ENCODE assay signal across 8 mouse cellular contexts in the genomic region with DNA sequence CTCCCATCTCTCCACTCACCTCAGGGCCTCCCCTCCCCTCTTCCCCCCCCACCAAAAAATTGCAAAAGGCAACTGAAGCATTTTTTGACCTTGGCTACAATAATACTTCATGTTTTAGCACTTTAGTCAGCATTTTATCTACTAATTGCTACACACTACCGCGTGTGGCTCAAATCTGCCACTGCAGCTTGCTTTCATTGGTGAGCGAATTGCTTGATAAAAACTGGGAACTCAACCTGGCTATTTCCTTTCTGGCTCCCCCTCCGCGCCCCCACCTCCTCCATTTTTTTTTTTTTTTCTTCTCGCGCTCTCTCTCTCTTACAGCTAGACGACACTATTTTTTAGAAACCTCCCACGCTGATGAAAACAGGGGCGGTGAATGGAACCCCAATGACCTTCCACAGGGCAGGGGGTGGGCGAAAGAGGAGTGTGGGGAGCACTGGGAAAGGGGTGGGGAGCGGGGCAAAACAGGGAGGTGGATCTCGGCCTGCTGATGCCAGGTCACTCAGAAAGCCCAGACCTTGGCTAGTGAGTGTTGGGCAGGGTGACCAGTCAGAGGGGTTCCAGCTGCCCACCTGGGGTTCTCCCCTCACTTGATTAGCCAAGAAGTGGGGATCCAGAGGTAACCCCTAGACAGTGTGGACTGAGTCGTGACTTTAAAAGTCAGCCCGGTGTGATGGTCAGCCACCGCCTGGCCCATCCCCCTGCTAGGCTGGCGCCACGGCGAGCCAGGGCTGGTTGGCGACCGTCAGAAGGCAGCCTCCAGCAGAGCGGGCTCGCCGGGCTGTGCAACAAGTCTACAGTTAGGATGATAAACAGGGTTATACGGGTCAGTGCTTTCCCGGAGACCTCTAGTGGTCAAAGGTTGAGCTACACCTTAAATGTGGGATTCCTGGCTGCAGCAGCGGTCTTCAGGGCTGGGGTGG. TPM values are rescaled to one million over a fixed set of nuclear protein-coding genes. Genes with fewer than 3 reads are reported as not detected.
A peak's percentile ranks its signal among the peaks of the same experiment; 100 is the strongest.
DNase-seq lines count a peak whose midpoint lies in the region; ATAC-seq and TF ChIP-seq lines count a peak whose summit lies in the region.

No protein-coding gene starts in this region.

- no peaks in the 10 kb centered on the region; the same call in 1 of the 2 replicates for H3K79me2 ChIP-seq in CH12.LX (replicated peaks; ENCODE audit: control insufficient read depth, extremely low read depth, insufficient read depth, poor library complexity, severe bottlenecking)

- WGBS in heart, embryonic 14.5 days = 2% methylated on average over 27 of the region's 27 CpGs
- 1% methylated on average over 27 of the region's 27 CpGs for WGBS in kidney, postnatal 0 days
- 1% methylated on average over 27 of the region's 27 CpGs for WGBS in liver, embryonic 14.5 days (ENCODE audit: insufficient replicate concordance)
- under 1% methylated on average over 27 of the region's 27 CpGs for WGBS in stomach, embryonic 16.5 days

- peak overlapping the region; percentile 16 to 29 (median 21) for H3K4me3 ChIP-seq in CH12.LX (replicated peaks in 1 of 3; ENCODE audit: low read depth in 2 of 3, low read length in 2 of 3, poor library complexity in 1 of 3)
- peak overlapping the region; percentile 46 to 49 for H3K4me3 ChIP-seq in heart, embryonic 14.5 days (ENCODE audit: control insufficient read depth in 1 of 2, insufficient read depth in 1 of 2, low read depth in 1 of 2, low read length in 2 of 2)
- peak overlapping the region; percentile 40 for H3K4me3 ChIP-seq in kidney, postnatal 0 days (replicated peaks; ENCODE audit: low read depth, low read length)
- H3K4me3 ChIP-seq in liver, embryonic 14.5 days (ENCODE audit: insufficient read depth in 1 of 2, low read depth in 2 of 2, low read length in 2 of 2) = peak overlapping the region; percentile 46 to 50
- peak overlapping the region; percentile 54 for H3K4me3 ChIP-seq in stomach, embryonic 16.5 days (replicated peaks; ENCODE audit: low read length)

- H3K4me1 ChIP-seq in CH12.LX (ENCODE audit: control insufficient read depth in 1 of 2, insufficient read depth in 2 of 2) = peaks cover 5 to 17% of the 10 kb centered on the region in 2 experiments; a peak in 3 of 4 replicates
- H3K4me1 ChIP-seq in heart, embryonic 14.5 days (ENCODE audit: control insufficient read depth in 2 of 2, insufficient read depth in 2 of 2, low read length in 2 of 2) = peaks cover 2 to 9% of the 10 kb centered on the region in 2 experiments; a peak in 3 of 4 replicates
- H3K4me1 ChIP-seq in kidney, postnatal 0 days (replicated peaks; ENCODE audit: insufficient read depth, low read length) = peaks cover 3% of the 10 kb centered on the region; the same call in 1 of the 2 replicates
- H3K4me1 ChIP-seq in liver, embryonic 14.5 days (replicated peaks; ENCODE audit: control insufficient read depth in 2 of 2, insufficient read depth in 2 of 2, low read length in 1 of 2) = peaks cover 0 to 4% of the 10 kb centered on the region in 2 experiments; a peak in 1 of 4 replicates
- H3K4me1 ChIP-seq in stomach, embryonic 16.5 days (ENCODE audit: control insufficient read depth, insufficient read depth, low read length) = peaks cover 8% of the 10 kb centered on the region; the same call in 1 of the 2 replicates

- peak; percentile 60 to 90 for TF ChIP-seq CTCF in CH12.LX (conservative IDR thresholded peaks at IDR 0.05 in 1 of 2, IDR thresholded peaks at IDR 0.05 in 1 of 2; ENCODE audit: low read depth in 2 of 2, low read length in 2 of 2)
- peak; percentile 88 for TF ChIP-seq CTCF in kidney, postnatal 0 days (IDR thresholded peaks at IDR 0.05; ENCODE audit: low read depth)
- peak; percentile 85 for TF ChIP-seq CTCF in liver, embryonic 14.5 days (IDR thresholded peaks at IDR 0.05; ENCODE audit: low read depth)

- H3K27ac ChIP-seq in CH12.LX (ENCODE audit: insufficient read depth, low read depth) = no peak overlapping the region
- peak overlapping the region; percentile 72 to 77 for H3K27ac ChIP-seq in heart, embryonic 14.5 days (replicated peaks in 1 of 2; ENCODE audit: control insufficient read depth in 1 of 2, insufficient read depth in 1 of 2, low read depth in 2 of 2, low read length in 2 of 2)
- H3K27ac ChIP-seq in kidney, postnatal 0 days = peak overlapping the region; percentile 82
- H3K27ac ChIP-seq in liver, embryonic 14.5 days = no peak overlapping the region
- H3K27ac ChIP-seq in stomach, embryonic 16.5 days (ENCODE audit: low read length) = peak overlapping the region; percentile 56

- H3K27me3 ChIP-seq in CH12.LX (replicated peaks) = no peaks in the 10 kb centered on the region
- no peaks in the 10 kb centered on the region for H3K27me3 ChIP-seq in heart, embryonic 14.5 days (ENCODE audit: control insufficient read depth, insufficient read depth, low read length)
- H3K27me3 ChIP-seq in kidney, postnatal 0 days (ENCODE audit: insufficient read depth, low read length) = no peaks in the 10 kb centered on the region
- H3K27me3 ChIP-seq in liver, embryonic 14.5 days (ENCODE audit: control insufficient read depth, insufficient read depth, low read length) = peaks cover 20% of the 10 kb centered on the region
- no peaks in the 10 kb centered on the region for H3K27me3 ChIP-seq in stomach, embryonic 16.5 days (ENCODE audit: control insufficient read depth, insufficient read depth, low read length)

- dilution Hi-C loops in CH12.LX (cut with MboI; ENCODE audit: extremely low pct_ligation_motif_present, extremely low pct_unique_long_range_greater_than_20kb, low sequenced_read_pairs) = no loop called here

- TF ChIP-seq POLR2A in CH12.LX (IDR thresholded peaks at IDR 0.05; ENCODE audit: low read depth, low read length) = peak; percentile 35; the same call in 1 of the 2 replicates

- peak; percentile 85 for DNase-seq in CH12.LX (ENCODE audit: extremely low read depth)
- DNase-seq in c-Kit-negative CD71-positive TER-119-positive erythroid progenitor cells, embryonic 14.5 days (ENCODE audit: low read depth, low spot score) = peak; percentile 30
- DNase-seq in fibroblast of lung, adult 2 months (ENCODE audit: low read depth) = peak; percentile 83
- peak; percentile 92 for DNase-seq in kidney, postnatal 0 days (ENCODE audit: low spot score)
- DNase-seq in liver, embryonic 14.5 days (ENCODE audit: low read depth in 3 of 3, low spot score in 3 of 3) = peak in 2 of 3 experiments; percentile 61 to 62
- peak; percentile 80 to 86 for DNase-seq in natural killer cell, adult 2 months (ENCODE audit: low spot score in 2 of 2)

- H3K9ac ChIP-seq in CH12.LX (ENCODE audit: insufficient read depth, low read depth) = peak overlapping the region; percentile 27; the same call in 1 of the 2 replicates
- H3K9ac ChIP-seq in heart, embryonic 14.5 days (ENCODE audit: low read length) = peak overlapping the region; percentile 77
- H3K9ac ChIP-seq in kidney, postnatal 0 days (ENCODE audit: low read depth, low read length) = peak overlapping the region; percentile 57
- peak overlapping the region; percentile 34 for H3K9ac ChIP-seq in liver, embryonic 14.5 days (replicated peaks)
- peak overlapping the region; percentile 78 for H3K9ac ChIP-seq in stomach, embryonic 16.5 days (ENCODE audit: low read length)

- H3K9me3 ChIP-seq in CH12.LX (replicated peaks; ENCODE audit: low read length) = no peaks in the 10 kb centered on the region
- H3K9me3 ChIP-seq in heart, embryonic 14.5 days (ENCODE audit: control insufficient read depth, low read length) = no peaks in the 10 kb centered on the region
- no peaks in the 10 kb centered on the region for H3K9me3 ChIP-seq in kidney, postnatal 0 days (replicated peaks; ENCODE audit: low read length)
- H3K9me3 ChIP-seq in liver, embryonic 14.5 days (ENCODE audit: control insufficient read depth, low read length) = no peaks in the 10 kb centered on the region
- H3K9me3 ChIP-seq in stomach, embryonic 16.5 days (replicated peaks; ENCODE audit: control insufficient read depth, low read length) = no peaks in the 10 kb centered on the region

- peak; percentile 86 for TF ChIP-seq RAD21 in CH12.LX (IDR thresholded peaks at IDR 0.05; ENCODE audit: low read depth, low read length)

- H3K36me3 ChIP-seq in CH12.LX (replicated peaks in 1 of 2; ENCODE audit: control insufficient read depth in 1 of 2, insufficient read depth in 1 of 2, low read length in 1 of 2) = no peaks in the 10 kb centered on the region
- H3K36me3 ChIP-seq in heart, embryonic 14.5 days (ENCODE audit: control insufficient read depth, insufficient read depth, low read length) = no peaks in the 10 kb centered on the region
- no peaks in the 10 kb centered on the region for H3K36me3 ChIP-seq in kidney, postnatal 0 days (ENCODE audit: insufficient read depth, low read length)
- H3K36me3 ChIP-seq in liver, embryonic 14.5 days (replicated peaks; ENCODE audit: control insufficient read depth, insufficient read depth, low read depth) = no peaks in the 10 kb centered on the region
- no peaks in the 10 kb centered on the region for H3K36me3 ChIP-seq in stomach, embryonic 16.5 days (ENCODE audit: control insufficient read depth, insufficient read depth, low read length)

- ATAC-seq in heart, embryonic 14.5 days (ENCODE audit: insufficient number of reproducible peaks, insufficient read depth, low FRiP score, low read depth) = peak; percentile 90
- peak; percentile 95 for ATAC-seq in kidney, postnatal 0 days (replicated peaks; ENCODE audit: low FRiP score, low read depth)
- peak; percentile 78 for ATAC-seq in liver, embryonic 14.5 days (ENCODE audit: insufficient read depth)
- ATAC-seq in stomach, embryonic 16.5 days (ENCODE audit: insufficient read depth, low FRiP score) = peak; percentile 90

- peak overlapping the region; percentile 77 for H3K4me2 ChIP-seq in CH12.LX (ENCODE audit: insufficient read depth, low read depth, poor library complexity, severe bottlenecking)
- H3K4me2 ChIP-seq in heart, embryonic 14.5 days (ENCODE audit: low read length) = peak overlapping the region; percentile 94
- peak overlapping the region; percentile 80 for H3K4me2 ChIP-seq in kidney, postnatal 0 days (ENCODE audit: low read length)
- H3K4me2 ChIP-seq in liver, embryonic 14.5 days (ENCODE audit: low read depth) = peak overlapping the region; percentile 71
- H3K4me2 ChIP-seq in stomach, embryonic 16.5 days (ENCODE audit: low read depth, low read length) = peak overlapping the region; percentile 89

- no peak; the same call in 1 of the 2 replicates for TF ChIP-seq EP300 in CH12.LX (IDR thresholded peaks at IDR 0.05; ENCODE audit: low read length)
- no peak for TF ChIP-seq EP300 in liver, embryonic 14.5 days (IDR thresholded peaks at IDR 0.05; ENCODE audit: low read depth)

- in situ Hi-C loops in CH12.LX (cut with MboI; ENCODE audit: low pct_ligation_motif_present, low pct_unique_long_range_greater_than_20kb, low sequenced_read_pairs) = no loop called here

RNA-seq across cellular contexts. Expression of a gene that starts 4.2 kb away (rescaled TPM):
- 1.2 and 1.8 TPM in 2 replicates for total RNA-seq in CH12.LX (2012; rRNA removed)
- 1.1 and 1.3 TPM in 2 replicates for total RNA-seq in CH12.LX (2014; rRNA removed)
- 2.0 and 2.6 TPM in 2 replicates for polyA plus RNA-seq in CH12.LX (2012; ENCODE audit: insufficient read length, low read depth)
- polyA plus RNA-seq in heart, embryonic 14.5 days (2014; fragmentation: Nextera tagmentation; extraction: Ambion mirVana) = 23.0 and 23.3 TPM in 2 replicates
- polyA plus RNA-seq in kidney, postnatal 0 days (2015; fragmentation: Nextera tagmentation; extraction: Ambion mirVana) = 30.3 and 31.1 TPM in 2 replicates
- 1.0 and 1.3 TPM in 2 replicates for polyA plus RNA-seq in liver, embryonic 14.5 days (2012; rRNA removed)
- 3.3 and 3.9 TPM in 2 replicates for polyA plus RNA-seq in liver, embryonic 14.5 days (2014; fragmentation: Nextera tagmentation; extraction: Ambion mirVana)
- 30.3 and 33.6 TPM in 2 replicates for polyA plus RNA-seq in stomach, embryonic 16.5 days (2015; fragmentation: Nextera tagmentation; extraction: Ambion mirVana)

Comparison
In these comparisons a context has a peak if more than half of its experiments do, and no peak if none do; other contexts are left out.
1. DNase-seq: peak in every context shown above with its lines; median percentile 92 in kidney, postnatal 0 days; 85 in CH12.LX; 83 in fibroblast of lung, adult 2 months; 83 in natural killer cell, adult 2 months; 62 in liver, embryonic 14.5 days; 30 in c-Kit-negative CD71-positive TER-119-positive erythroid progenitor cells, embryonic 14.5 days.
2. H3K27ac ChIP-seq: peak in heart, embryonic 14.5 days (2 of 2), kidney, postnatal 0 days (single experiment) and stomach, embryonic 16.5 days (single experiment); none in CH12.LX (single experiment) and liver, embryonic 14.5 days (single experiment).
3. H3K9ac ChIP-seq: peak in every context shown above with its lines; median percentile 78 in stomach, embryonic 16.5 days; 77 in heart, embryonic 14.5 days; 57 in kidney, postnatal 0 days; 34 in liver, embryonic 14.5 days; 27 in CH12.LX.
4. Peak in every context shown above with its lines, with median percentiles within 50 percentile points of each other: H3K4me2 ChIP-seq, H3K4me3 ChIP-seq, CTCF ChIP-seq and ATAC-seq.